Mouse (Mus musculus) left cerebral cortex, postnatal 4 days (tissue): ENCODE results near the gene Gm17364. TPM values are rescaled to one million over a fixed set of nuclear protein-coding genes. Genes with fewer than 3 reads are reported as not detected.
"Not testable (repeated sequence)": the region's sequence is repeated elsewhere in the genome, so short reads cannot be mapped to it uniquely, and the experiment has no call there.

Experiments used
- DNase-seq: peaks from one replicate; pipeline ENCODE4 v3.0.0-alpha.2; 2022
- intact Hi-C: fragments of 180-260 bp; cut with DNase I; formaldehyde crosslinking; loops from one replicate; pipeline ENCODE4 v1.15.1; 2025
- total RNA-seq, 2 experiments: library from RNA; stranded (reverse); gene quantifications; 2 replicates each; pipeline ENCODE4 v1.2.3; 2021

The Gm17364 gene
- total RNA-seq: not detected

GRCm38 (mm10) chr13:41273927-41274650, at the start of gene Gm17364:
Gene Gm17364 (minus strand): TSS chr13:41273977.
- intact Hi-C loops: no loop called here
- no peak for DNase-seq

GRCm38 (mm10) chr13:41321433-41321832, 47.7 kb upstream of the Gm17364 start:
- DNase-seq: no peak
- intact Hi-C loops: no loop called here

GRCm38 (mm10) chr13:41320749-41321148, 47.0 kb upstream of the Gm17364 start:
- intact Hi-C loops: no loop called here
- DNase-seq: no peak

- intact Hi-C loops: loop anchor here (5.0 kb wide), 1 partner anchor 270 kb away; no protein-coding TSS in a partner anchor
- DNase-seq: peak; percentile 81
Measured at GRCm38 (mm10) chr13:41302716-41303115, 28.9 kb upstream of the Gm17364 start.

GRCm38 (mm10) chr13:41300037-41300436, 26.3 kb upstream of the Gm17364 start:
- intact Hi-C loops: loop anchor here (5.0 kb wide), 1 partner anchor 272 kb away; no protein-coding TSS in a partner anchor
- no peak for DNase-seq

- DNase-seq: no peak
- intact Hi-C loops: no loop called here
Measured at GRCm38 (mm10) chr13:41298996-41299395, 25.2 kb upstream of the Gm17364 start.

- intact Hi-C loops: no loop called here
Measured at GRCm38 (mm10) chr13:41298533-41298932, 24.8 kb upstream of the Gm17364 start.

GRCm38 (mm10) chr13:41296396-41296795, 22.6 kb upstream of the Gm17364 start:
- intact Hi-C loops: no loop called here
- peak; percentile 28 for DNase-seq

More at GRCm38 (mm10) chr13:41298533-41298932, 24.8 kb upstream of the Gm17364 start:
- DNase-seq: no peak

GRCm38 (mm10) chr13:41295886-41296285, 22.1 kb upstream of the Gm17364 start:
- no peak for DNase-seq
- intact Hi-C loops: no loop called here

GRCm38 (mm10) chr13:41293595-41293994, 19.8 kb upstream of the Gm17364 start:
- no peak for DNase-seq
- intact Hi-C loops: no loop called here

- intact Hi-C loops: no loop called here
- DNase-seq: no peak
Measured at GRCm38 (mm10) chr13:41291466-41291974, 17.7 kb upstream of the Gm17364 start.

GRCm38 (mm10) chr13:41286285-41286684, 12.5 kb upstream of the Gm17364 start:
- intact Hi-C loops: no loop called here
- DNase-seq: no peak

- DNase-seq: no peak
- intact Hi-C loops: no loop called here
Measured at GRCm38 (mm10) chr13:41285448-41285847, 11.7 kb upstream of the Gm17364 start.

- intact Hi-C loops: loop anchor here (5.0 kb wide), 1 partner anchor 289 kb away; no protein-coding TSS in a partner anchor
Measured at GRCm38 (mm10) chr13:41283256-41283655, 9.5 kb upstream of the Gm17364 start.

GRCm38 (mm10) chr13:41280696-41281095, 6.9 kb upstream of the Gm17364 start:
- intact Hi-C loops: loop anchor here (5.0 kb wide), 1 partner anchor 292 kb away; no protein-coding TSS in a partner anchor
- no peak for DNase-seq

More at GRCm38 (mm10) chr13:41283256-41283655, 9.5 kb upstream of the Gm17364 start:
- DNase-seq: peak; percentile 74

GRCm38 (mm10) chr13:41267827-41268408, 5.9 kb downstream of the Gm17364 start:
- intact Hi-C loops: no loop called here
- peak; percentile 43 for DNase-seq

- intact Hi-C loops: no loop called here
- no peak for DNase-seq
Measured at GRCm38 (mm10) chr13:41263304-41264006, 10.3 kb downstream of the Gm17364 start.

- DNase-seq, intact Hi-C loops: not testable (repeated sequence)
Measured at GRCm38 (mm10) chr13:41261617-41262016, 12.2 kb downstream of the Gm17364 start.

- intact Hi-C loops: no loop called here
- no peak for DNase-seq
Measured at GRCm38 (mm10) chr13:41257851-41258250, 15.9 kb downstream of the Gm17364 start.

- intact Hi-C loops: no loop called here
- DNase-seq: no peak
Measured at GRCm38 (mm10) chr13:41256962-41257361, 16.8 kb downstream of the Gm17364 start.

- intact Hi-C loops: no loop called here
- DNase-seq: no peak
Measured at GRCm38 (mm10) chr13:41256126-41256525, 17.7 kb downstream of the Gm17364 start.
